ENCODE assay signal across 8 mouse cellular contexts in genomic region chr11:106020051-106020763, GRCm38 (mm10). TPM values are rescaled to one million over a fixed set of nuclear protein-coding genes. Genes with fewer than 3 reads are reported as not detected.
DNase-seq lines count a peak whose midpoint lies in the region; ATAC-seq and TF ChIP-seq lines count a peak whose summit lies in the region.

No protein-coding gene starts in this region.

- peak overlapping the region; percentile 88 for H3K4me3 ChIP-seq in E14TG2a.4 (replicated peaks; ENCODE audit: low read length)
- peak overlapping the region; percentile 40 for H3K4me3 ChIP-seq in forebrain, embryonic 11.5 days (ENCODE audit: low read depth, low read length)
- peak overlapping the region; percentile 53 for H3K4me3 ChIP-seq in layer of hippocampus, adult 2 months
- peak overlapping the region; percentile 52 for H3K4me3 ChIP-seq in midbrain, embryonic 15.5 days
- H3K4me3 ChIP-seq in thymus, adult 2 months (ENCODE audit: control insufficient read depth, insufficient read depth, low read length) = peak overlapping the region; percentile 3; the same call in 1 of the 2 replicates

- H3K9me3 ChIP-seq in E14TG2a.4 (ENCODE audit: low read length) = no peaks in the 10 kb centered on the region
- no peaks in the 10 kb centered on the region for H3K9me3 ChIP-seq in forebrain, embryonic 11.5 days (ENCODE audit: control insufficient read depth, low read length)
- no peaks in the 10 kb centered on the region for H3K9me3 ChIP-seq in midbrain, embryonic 15.5 days

- peaks cover 60% of the 10 kb centered on the region for H3K27me3 ChIP-seq in E14TG2a.4 (ENCODE audit: insufficient read depth, low read length)
- H3K27me3 ChIP-seq in forebrain, embryonic 11.5 days (ENCODE audit: control insufficient read depth, insufficient read depth, low read length) = peaks cover 7% of the 10 kb centered on the region
- H3K27me3 ChIP-seq in midbrain, embryonic 15.5 days (replicated peaks) = no peaks in the 10 kb centered on the region
- H3K27me3 ChIP-seq in thymus, adult 2 months (ENCODE audit: control insufficient read depth, insufficient read depth, low read length) = no peaks in the 10 kb centered on the region

- no peak for TF ChIP-seq POLR2A in thymus, adult 2 months (IDR thresholded peaks at IDR 0.05; ENCODE audit: control insufficient read depth, extremely low read depth, insufficient read depth, low read length, poor library complexity)

- peaks cover 24% of the 10 kb centered on the region for H3K36me3 ChIP-seq in E14TG2a.4 (ENCODE audit: insufficient read depth, low read length)
- no peaks in the 10 kb centered on the region for H3K36me3 ChIP-seq in forebrain, embryonic 11.5 days (ENCODE audit: control insufficient read depth, insufficient read depth, low read length)
- no peaks in the 10 kb centered on the region for H3K36me3 ChIP-seq in midbrain, embryonic 15.5 days (replicated peaks)
- H3K36me3 ChIP-seq in thymus, adult 2 months (ENCODE audit: control insufficient read depth, insufficient read depth, low read length) = no peaks in the 10 kb centered on the region

- H3K27ac ChIP-seq in forebrain, embryonic 11.5 days (ENCODE audit: low read depth, low read length) = no peak overlapping the region
- peak overlapping the region; percentile 67 for H3K27ac ChIP-seq in layer of hippocampus, adult 2 months
- peak overlapping the region; percentile 78 for H3K27ac ChIP-seq in midbrain, embryonic 15.5 days
- H3K27ac ChIP-seq in thymus, adult 2 months (ENCODE audit: control insufficient read depth, insufficient read depth, low read length) = no peak overlapping the region

- H3K4me2 ChIP-seq in forebrain, embryonic 11.5 days (ENCODE audit: low read depth, low read length, severe bottlenecking) = peak overlapping the region; percentile 85
- peak overlapping the region; percentile 85 for H3K4me2 ChIP-seq in midbrain, embryonic 15.5 days

- H3K4me1 ChIP-seq in E14TG2a.4 (replicated peaks; ENCODE audit: low read depth, low read length) = peaks cover 35% of the 10 kb centered on the region
- 0 out of 2 replicates have a peak, but pooled peaks cover 2% of the 10 kb centered on the region for H3K4me1 ChIP-seq in forebrain, embryonic 11.5 days (replicated peaks; ENCODE audit: control insufficient read depth, insufficient read depth, low read length)
- H3K4me1 ChIP-seq in midbrain, embryonic 15.5 days = peaks cover 18% of the 10 kb centered on the region
- peaks cover 10% of the 10 kb centered on the region for H3K4me1 ChIP-seq in thymus, adult 2 months (replicated peaks; ENCODE audit: control insufficient read depth, insufficient read depth, low read length)

- WGBS in forebrain, embryonic 11.5 days = under 1% methylated on average over 50 of the region's 50 CpGs
- WGBS in midbrain, embryonic 15.5 days = 1% methylated on average over 49 of the region's 50 CpGs
- 2% methylated on average over 50 of the region's 50 CpGs for WGBS in thymus, adult 2 months

- peak; percentile 23 to 44 for DNase-seq in cerebellum, adult 18-20 months
- DNase-seq in cerebellum, adult 11-12 months = no peak
- DNase-seq in forebrain, embryonic 11.5 days (ENCODE audit: low spot score) = peak; percentile 57
- peak; percentile 29 to 58 for DNase-seq in layer of hippocampus, adult 2 months (ENCODE audit: low spot score in 2 of 2)
- peak; percentile 70 for DNase-seq in thymus, adult 2 months
- no peak for DNase-seq in natural killer cell, adult 2 months (ENCODE audit: low spot score in 2 of 2)

- no peak for TF ChIP-seq CTCF in E14TG2a.4 (conservative IDR thresholded peaks at IDR 0.05; ENCODE audit: low read length)
- no peak for TF ChIP-seq CTCF in layer of hippocampus, adult 2 months (conservative IDR thresholded peaks at IDR 0.05)
- TF ChIP-seq CTCF in thymus, adult 2 months (IDR thresholded peaks at IDR 0.05; ENCODE audit: borderline replicate concordance, control insufficient read depth, extremely low read depth, insufficient read depth, low read length, poor library complexity) = no peak

- H3K9ac ChIP-seq in forebrain, embryonic 11.5 days (ENCODE audit: low read length) = peak overlapping the region; percentile 55
- peak overlapping the region; percentile 63 for H3K9ac ChIP-seq in midbrain, embryonic 15.5 days

- ATAC-seq in forebrain, embryonic 11.5 days (replicated peaks; ENCODE audit: low FRiP score) = peak; percentile 51; the same call in 1 of the 2 replicates
- ATAC-seq in midbrain, embryonic 15.5 days (replicated peaks) = peak; percentile 83

RNA-seq across cellular contexts. Expression of gene Kcnh6, which starts 12.3 kb away (rescaled TPM):
- 0.39 and 0.41 TPM in 2 replicates for polyA plus RNA-seq in forebrain, embryonic 11.5 days (2014; fragmentation: Nextera tagmentation; extraction: Ambion mirVana)
- total RNA-seq in layer of hippocampus, adult 2 months (2021) = 1 to 10 TPM; 1.1 to 1.4 TPM
- polyA plus RNA-seq in midbrain, embryonic 15.5 days (2015; fragmentation: Nextera tagmentation; extraction: Ambion mirVana) = 1.7 and 2.0 TPM in 2 replicates
- 3.9 and 4.3 TPM in 2 replicates for polyA plus RNA-seq in thymus, adult 2 months (2012; rRNA removed)

RNA-seq across cellular contexts. Expression of gene Dcaf7, which starts 16.5 kb away (rescaled TPM):
- 104 TPM in 2 replicates for polyA plus RNA-seq in forebrain, embryonic 11.5 days (2014; fragmentation: Nextera tagmentation; extraction: Ambion mirVana)
- total RNA-seq in layer of hippocampus, adult 2 months (2021) = 100 to 1,000 TPM; 138 to 143 TPM
- polyA plus RNA-seq in midbrain, embryonic 15.5 days (2015; fragmentation: Nextera tagmentation; extraction: Ambion mirVana) = 165 and 174 TPM in 2 replicates
- 79.1 and 85.0 TPM in 2 replicates for polyA plus RNA-seq in thymus, adult 2 months (2012; rRNA removed)

RNA-seq across cellular contexts. Expression of gene Ace3, which starts 25.7 kb away (rescaled TPM):
- polyA plus RNA-seq in forebrain, embryonic 11.5 days (2014; fragmentation: Nextera tagmentation; extraction: Ambion mirVana) = not detected in 2 replicates
- not detected for total RNA-seq in layer of hippocampus, adult 2 months (2021)
- polyA plus RNA-seq in midbrain, embryonic 15.5 days (2015; fragmentation: Nextera tagmentation; extraction: Ambion mirVana) = not detected in 2 replicates
- polyA plus RNA-seq in thymus, adult 2 months (2012; rRNA removed) = not detected in 2 replicates

RNA-seq across cellular contexts. Expression of gene Taco1, which starts 45.7 kb away (rescaled TPM):
- polyA plus RNA-seq in forebrain, embryonic 11.5 days (2014; fragmentation: Nextera tagmentation; extraction: Ambion mirVana) = 8.8 and 9.9 TPM in 2 replicates
- 10 to 100 TPM; 20.4 to 21.3 TPM for total RNA-seq in layer of hippocampus, adult 2 months (2021)
- 7.1 and 7.7 TPM in 2 replicates for polyA plus RNA-seq in midbrain, embryonic 15.5 days (2015; fragmentation: Nextera tagmentation; extraction: Ambion mirVana)
- 14.9 and 18.4 TPM in 2 replicates for polyA plus RNA-seq in thymus, adult 2 months (2012; rRNA removed)

RNA-seq across cellular contexts. Expression of gene Ace, which starts 52.5 kb away (rescaled TPM):
- 0.67 and 0.90 TPM in 2 replicates for polyA plus RNA-seq in forebrain, embryonic 11.5 days (2014; fragmentation: Nextera tagmentation; extraction: Ambion mirVana)
- total RNA-seq in layer of hippocampus, adult 2 months (2021) = 1 to 10 TPM; 6.4 to 6.8 TPM
- 6.1 and 6.5 TPM in 2 replicates for polyA plus RNA-seq in midbrain, embryonic 15.5 days (2015; fragmentation: Nextera tagmentation; extraction: Ambion mirVana)
- polyA plus RNA-seq in thymus, adult 2 months (2012; rRNA removed) = 8.0 and 10.2 TPM in 2 replicates

Comparison
In these comparisons a context has a peak if more than half of its experiments do, and no peak if none do; other contexts are left out.
1. DNase-seq: peak in cerebellum, adult 18-20 months (2 of 2), forebrain, embryonic 11.5 days (single experiment), layer of hippocampus, adult 2 months (2 of 2) and thymus, adult 2 months (single experiment); none in cerebellum, adult 11-12 months (single experiment) and natural killer cell, adult 2 months (0 of 2).
2. H3K4me3 ChIP-seq: peak in every context shown above with its lines; median percentile 88 in E14TG2a.4; 53 in layer of hippocampus, adult 2 months; 52 in midbrain, embryonic 15.5 days; 40 in forebrain, embryonic 11.5 days; 3 in thymus, adult 2 months.
3. H3K27ac ChIP-seq: peak in layer of hippocampus, adult 2 months (single experiment) and midbrain, embryonic 15.5 days (single experiment); none in forebrain, embryonic 11.5 days (single experiment) and thymus, adult 2 months (single experiment).